Mouse (Mus musculus) megakaryocyte, embryonic 14.5 days (primary cell): ENCODE results near the gene Slc2a4.

Experiments
- FLI1 ChIP-seq: IDR thresholded peaks from 2 replicates; pipeline ENCODE4 v1.6.1; 2012; ENCODE audit warnings: low read length, inconsistent platforms, mixed read lengths
- GATA1 ChIP-seq: IDR thresholded peaks from 3 replicates; pipeline ENCODE4 v1.6.1; 2012; ENCODE audit warnings: mixed read lengths, low read length, inconsistent platforms, borderline replicate concordance

- TF ChIP-seq GATA1 = no peak
- no peak for TF ChIP-seq FLI1
Observed at GRCm38 (mm10) chr11:69953267-69953915, 5.4 kb upstream of the Slc2a4 start.
